Mouse (Mus musculus) testis, adult 2 months (tissue): ENCODE measurements around the gene Znhit6. TPM values are rescaled to one million over a fixed set of nuclear protein-coding genes. Genes with fewer than 3 reads are reported as not detected.
A peak's percentile ranks its signal among the peaks of the same experiment; 100 is the strongest.

Experiments
- H3K27ac ChIP-seq: fragments of 200-500 bp; 2 replicates; pipeline ENCODE4 v1.5.1; 2012; ENCODE audit warnings: low read depth, low read length; ENCODE audit not compliant: control insufficient read depth, insufficient read depth
- H3K27me3 ChIP-seq: fragments of 200-500 bp; 2 replicates; pipeline ENCODE4 v1.6.1; 2012; ENCODE audit warnings: mild to moderate bottlenecking, low read length, moderate library complexity; ENCODE audit not compliant: control insufficient read depth, insufficient read depth
- H3K36me3 ChIP-seq: fragments of 200-500 bp; 2 replicates; pipeline ENCODE4 v1.6.1; 2012; ENCODE audit warnings: mild to moderate bottlenecking, low read length; ENCODE audit not compliant: control insufficient read depth, insufficient read depth
- H3K4me1 ChIP-seq: fragments of 200-500 bp; 2 replicates; pipeline ENCODE4 v1.6.1; 2012; ENCODE audit warnings: low read length; ENCODE audit not compliant: control insufficient read depth, insufficient read depth
- H3K4me3 ChIP-seq: fragments of 200-500 bp; 2 replicates; pipeline ENCODE4 v1.5.1; 2012; ENCODE audit warnings: low read depth, mild to moderate bottlenecking, low read length, moderate library complexity, mixed read lengths; ENCODE audit not compliant: control insufficient read depth
- CTCF ChIP-seq: fragments of 200-500 bp; IDR thresholded peaks from 2 replicates; pipeline ENCODE4 v1.5.1; 2012; ENCODE audit warnings: low read depth, mild to moderate bottlenecking, inconsistent platforms, low read length, moderate library complexity; ENCODE audit not compliant: control insufficient read depth, insufficient read depth, insufficient replicate concordance
- POLR2A ChIP-seq: fragments of 200-500 bp; IDR thresholded peaks from 2 replicates; pipeline ENCODE4 v1.6.1; 2012; ENCODE audit warnings: low read depth, mild to moderate bottlenecking, inconsistent platforms, low read length, moderate library complexity; ENCODE audit not compliant: control insufficient read depth
- polyA plus RNA-seq: library from polyadenylated mRNA; depleted of rRNA; stranded (reverse); fragments of >200 nt; gene quantifications from 2 replicates; pipeline ENCODE4 v1.2.3, GENCODE M21; 2012; rRNA removed

Gene Znhit6
- polyA plus RNA-seq, 1 experiment = 10.2 TPM

DNA sequence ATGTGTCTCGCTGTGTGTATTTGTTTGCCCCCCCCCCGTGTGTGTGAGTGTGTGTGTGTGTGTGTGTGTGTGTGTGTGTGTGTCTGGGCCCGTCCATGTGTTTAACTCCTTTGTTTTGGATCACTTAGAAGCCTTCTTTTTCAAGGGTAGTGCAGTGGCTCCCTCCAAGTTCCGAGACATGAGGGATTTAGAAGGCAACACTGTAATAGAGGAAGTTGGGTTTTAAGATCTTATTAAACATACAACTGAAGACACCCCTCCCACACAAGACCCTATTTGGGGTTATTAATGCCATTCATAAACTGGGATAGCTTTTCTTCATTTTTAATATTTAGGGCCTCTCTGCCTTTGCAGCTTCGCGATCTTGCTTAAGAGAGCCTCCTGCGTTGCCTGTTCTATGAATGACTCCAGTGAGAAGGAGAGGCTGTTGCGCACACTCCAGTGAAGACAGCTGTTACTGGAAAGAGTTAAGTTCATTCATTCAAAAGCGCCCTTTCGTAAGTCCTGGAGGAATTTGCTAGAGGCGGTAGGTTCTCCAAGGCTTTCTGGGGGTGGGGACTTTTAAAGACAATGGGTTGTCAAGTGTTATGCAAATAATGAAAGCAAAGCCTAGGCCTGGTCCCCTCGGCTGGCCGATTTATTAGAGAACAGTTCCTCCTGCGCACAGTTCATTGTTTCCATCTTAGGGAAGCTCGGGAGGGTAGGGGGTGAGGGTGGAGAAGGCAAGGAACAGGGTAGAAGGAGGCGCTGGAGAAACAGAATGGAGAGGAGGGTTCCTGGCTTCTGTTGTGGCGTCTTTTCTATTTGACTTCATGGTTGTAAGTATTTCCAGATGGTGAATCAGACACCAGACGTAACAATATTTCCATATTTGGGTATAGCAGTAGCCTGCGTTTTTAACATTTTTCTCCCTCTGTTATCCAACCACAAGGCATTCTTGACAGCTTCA, 75.3 kb downstream of the Znhit6 start:
- Histone ChIP-seq H3K4me3 (peak overlapping the region; percentile 10; the same call in 1 of the 2 replicates), H3K27ac (peak overlapping the region; percentile 20; the same call in 1 of the 2 replicates), H3K36me3 (no peaks in the 10 kb centered on the region), H3K4me1 (peaks cover 26% of the 10 kb centered on the region), H3K27me3 (peaks cover 2% of the 10 kb centered on the region; the same call in 1 of the 2 replicates)
- TF ChIP-seq POLR2A = no peak
- TF ChIP-seq CTCF = no peak

- H3K4me3 ChIP-seq = peak overlapping the region; percentile 32
- H3K4me1 ChIP-seq = peaks cover 26% of the 10 kb centered on the region
- H3K27me3 ChIP-seq = peaks cover 2% of the 10 kb centered on the region; the same call in 1 of the 2 replicates
- TF ChIP-seq POLR2A = no peak
- no peak for TF ChIP-seq CTCF
- peak overlapping the region; percentile 40; the same call in 1 of the 2 replicates for H3K27ac ChIP-seq
- H3K36me3 ChIP-seq = no peaks in the 10 kb centered on the region
These were observed 75.9 kb downstream of the Znhit6 start for GRCm38 (mm10) chr3:145651978-145652321.

GRCm38 (mm10) chr3:145652322-145653131, 76.5 kb downstream of the Znhit6 start:
- Histone ChIP-seq H3K36me3 (no peaks in the 10 kb centered on the region), H3K27me3 (peaks cover 2% of the 10 kb centered on the region; the same call in 1 of the 2 replicates), H3K4me1 (peaks cover 23% of the 10 kb centered on the region), H3K27ac (peak overlapping the region; percentile 72), H3K4me3 (peak overlapping the region; percentile 75)
- TF ChIP-seq POLR2A = no peak
- TF ChIP-seq CTCF = no peak

DNA sequence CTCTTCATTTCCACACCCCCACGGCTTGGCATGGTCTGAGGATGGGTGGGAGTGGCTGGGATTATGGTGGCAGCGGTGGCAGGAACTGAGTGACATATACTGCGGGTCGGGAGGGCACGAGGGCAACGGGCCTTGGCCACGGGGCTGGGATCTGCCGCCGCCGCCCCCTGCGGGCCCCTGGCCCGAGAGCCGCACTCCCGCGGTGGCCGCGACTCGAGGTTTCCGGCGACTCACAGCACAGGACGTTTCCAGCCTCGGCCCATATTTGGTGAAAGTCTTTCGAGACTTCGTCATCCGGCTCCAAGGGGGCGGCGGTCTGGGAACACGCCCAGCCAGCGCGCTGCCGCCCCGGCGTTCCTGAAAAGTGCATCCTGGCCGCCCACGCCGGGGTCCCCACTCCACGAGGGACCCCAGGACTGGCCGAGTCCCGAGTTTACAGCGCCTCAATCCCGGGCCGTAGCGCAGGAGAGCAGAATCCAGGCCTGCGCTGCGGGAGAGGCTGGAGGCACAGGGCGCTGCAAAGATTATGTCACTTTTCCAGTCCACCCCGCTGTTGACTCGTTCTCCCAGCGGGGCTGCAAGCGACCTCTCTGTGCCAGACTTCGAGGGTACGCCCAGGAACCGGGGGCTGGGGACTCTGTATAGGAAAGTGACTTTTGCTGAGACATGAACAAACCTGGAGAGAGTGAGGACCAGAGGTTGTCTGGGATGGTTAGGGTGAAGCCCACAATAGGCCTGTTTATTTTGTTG, 77.4 kb downstream of the Znhit6 start:
- peaks cover 19% of the 10 kb centered on the region for H3K4me1 ChIP-seq
- no peaks in the 10 kb centered on the region for H3K27me3 ChIP-seq
- H3K4me3 ChIP-seq = peak overlapping the region; percentile 75
- H3K36me3 ChIP-seq = no peaks in the 10 kb centered on the region
- TF ChIP-seq CTCF = no peak
- no peak for TF ChIP-seq POLR2A
- peak overlapping the region; percentile 72 for H3K27ac ChIP-seq

DNA sequence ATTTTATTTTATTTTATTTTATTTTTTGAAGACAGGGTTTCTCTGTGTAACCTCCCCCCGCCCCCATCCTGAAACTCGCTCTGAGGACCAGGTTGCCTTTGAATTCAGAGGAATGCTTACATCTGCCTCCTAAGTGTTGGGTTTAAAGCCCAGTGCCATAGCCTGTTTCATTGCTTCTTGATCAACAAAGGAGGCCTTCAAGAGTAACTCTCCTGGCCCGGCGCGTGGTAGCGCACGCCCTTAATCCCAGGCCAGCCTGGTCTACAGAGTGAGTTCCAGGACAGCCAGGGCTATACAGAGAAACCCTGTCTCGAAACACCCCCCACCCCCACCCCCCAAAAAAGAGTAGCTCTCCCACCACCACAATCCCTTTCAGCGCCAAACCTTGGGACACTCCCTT, 78.0 kb downstream of the Znhit6 start:
- Histone ChIP-seq H3K27ac (no peak overlapping the region), H3K27me3 (no peaks in the 10 kb centered on the region), H3K4me1 (peaks cover 17% of the 10 kb centered on the region), H3K4me3 (no peak overlapping the region), H3K36me3 (no peaks in the 10 kb centered on the region)
- TF ChIP-seq POLR2A (no peak), CTCF (no peak)

Other genes starting within 250 kb of the Znhit6 start
- 2.0 and 4.0 TPM in 2 replicates for gene Ccn1, start 73.8 kb downstream of the Znhit6 start, polyA plus RNA-seq
- gene Ddah1, start 182.5 kb downstream of the Znhit6 start, polyA plus RNA-seq = 8.0 and 11.0 TPM in 2 replicates